Mouse (Mus musculus) CH12.LX (cell line): ENCODE data around the gene Spc25. TPM values are rescaled to one million over a fixed set of nuclear protein-coding genes. Genes with fewer than 3 reads are reported as not detected.

Experiments used
- DNase-seq: peaks from one replicate; pipeline ENCODE4 v3.0.0-alpha.2; 2013; ENCODE audit errors: extremely low read depth
- H3K27ac ChIP-seq: 2 replicates; pipeline ENCODE4 v1.5.1; 2012; ENCODE audit warnings: low read depth, mild to moderate bottlenecking, control low read depth, moderate library complexity; ENCODE audit not compliant: insufficient read depth
- H3K27me3 ChIP-seq: replicated peaks from 2 replicates; pipeline ENCODE3; 2012; ENCODE audit warnings: inconsistent platforms
- H3K36me3 ChIP-seq, 2 experiments: replicated peaks in 1 of 2; 2 replicates each; pipeline versions ENCODE3 to v1.6.1; 2012; ENCODE audit warnings: inconsistent platforms in 1 of 2, low read length in 1 of 2, mild to moderate bottlenecking in 1 of 2, mixed read lengths in 1 of 2, moderate library complexity in 1 of 2; ENCODE audit not compliant: control insufficient read depth in 1 of 2, insufficient read depth in 1 of 2
- H3K4me1 ChIP-seq, 2 experiments: 2 replicates each; pipeline ENCODE4 v1.6.1; 2012; ENCODE audit warnings: inconsistent platforms in 1 of 2, moderate library complexity in 1 of 2; ENCODE audit not compliant: insufficient read depth in 2 of 2, control insufficient read depth in 1 of 2
- H3K4me2 ChIP-seq: 2 replicates; pipeline ENCODE4 v1.6.1; 2012; ENCODE audit warnings: low read depth, mild to moderate bottlenecking, control low read depth; ENCODE audit not compliant: poor library complexity, insufficient read depth, severe bottlenecking
- H3K4me3 ChIP-seq, 3 experiments: fragments of 150-350 bp in 1 of 3; sonication (generic) in 1 of 3; replicated peaks in 1 of 3; 2 replicates each; pipeline versions ENCODE3 to v1.5.1; 2011 to 2012; ENCODE audit warnings: low read depth in 2 of 3, low read length in 2 of 3, mild to moderate bottlenecking in 2 of 3, moderate library complexity in 2 of 3, control low read depth in 1 of 3, improper control_type of control experiment in 1 of 3, inconsistent platforms in 1 of 3, mixed read lengths in 1 of 3; ENCODE audit not compliant: poor library complexity in 1 of 3
- H3K79me2 ChIP-seq: replicated peaks from 2 replicates; pipeline ENCODE4 v1.6.1; 2012; ENCODE audit warnings: mild to moderate bottlenecking, moderate library complexity; ENCODE audit not compliant: control insufficient read depth, poor library complexity, insufficient read depth, severe bottlenecking; ENCODE audit errors: extremely low read depth
- H3K9ac ChIP-seq: 2 replicates; pipeline ENCODE4 v1.6.1; 2012; ENCODE audit warnings: low read depth, mild to moderate bottlenecking, control low read depth, moderate library complexity; ENCODE audit not compliant: insufficient read depth
- H3K9me3 ChIP-seq: replicated peaks from 2 replicates; pipeline ENCODE3; 2012; ENCODE audit warnings: low read length, inconsistent platforms, mixed read lengths
- BHLHE40 ChIP-seq: IDR thresholded peaks from 2 replicates; pipeline ENCODE4 v1.6.1; 2011; ENCODE audit warnings: mild to moderate bottlenecking, low read depth, low read length, improper control_type of control experiment
- ELF1 ChIP-seq: IDR thresholded peaks from 2 replicates; pipeline ENCODE4 v1.6.1; 2014; ENCODE audit warnings: low read depth, mild to moderate bottlenecking, inconsistent platforms, low read length, improper control_type of control experiment
- IRF4 ChIP-seq: IDR thresholded peaks from 2 replicates; pipeline ENCODE4 v1.6.1; 2014; ENCODE audit warnings: low read depth, mild to moderate bottlenecking, inconsistent platforms, low read length, improper control_type of control experiment
- KAT2A ChIP-seq: IDR thresholded peaks from 2 replicates; pipeline ENCODE4 v1.6.1; 2012; ENCODE audit warnings: low read length, improper control_type of control experiment, inconsistent platforms; ENCODE audit not compliant: insufficient replicate concordance
- MXI1 ChIP-seq: IDR thresholded peaks from 2 replicates; pipeline ENCODE4 v1.6.1; 2011; ENCODE audit warnings: mild to moderate bottlenecking, low read depth, low read length, improper control_type of control experiment
- NELFE ChIP-seq: IDR thresholded peaks from 2 replicates; pipeline ENCODE4 v1.6.1; 2011; ENCODE audit warnings: low read depth, low read length, improper control_type of control experiment
- PAX5 ChIP-seq: IDR thresholded peaks from 2 replicates; pipeline ENCODE4 v1.6.1; 2012; ENCODE audit warnings: low read length, inconsistent platforms, mixed read lengths
- POLR2A ChIP-seq: IDR thresholded peaks from 2 replicates; pipeline ENCODE4 v1.6.1; 2011; ENCODE audit warnings: low read depth, mild to moderate bottlenecking, improper control_type of control experiment, low read length
- POLR2AphosphoS2 ChIP-seq: IDR thresholded peaks from 2 replicates; pipeline ENCODE4 v1.6.1; 2011; ENCODE audit warnings: low read depth, low read length, improper control_type of control experiment
- RAD21 ChIP-seq: IDR thresholded peaks from 2 replicates; pipeline ENCODE4 v1.6.1; 2011; ENCODE audit warnings: low read depth, mild to moderate bottlenecking, low read length, improper control_type of control experiment, moderate library complexity
- RCOR1 ChIP-seq: conservative IDR thresholded peaks from 2 replicates; pipeline ENCODE4 v1.6.1; 2012; ENCODE audit warnings: low read depth, mild to moderate bottlenecking, inconsistent platforms, low read length, improper control_type of control experiment
- SIN3A ChIP-seq: IDR thresholded peaks from 2 replicates; pipeline ENCODE4 v1.6.1; 2012; ENCODE audit warnings: low read length, improper control_type of control experiment, inconsistent platforms
- SMC3 ChIP-seq: IDR thresholded peaks from 2 replicates; pipeline ENCODE4 v1.6.1; 2011; ENCODE audit warnings: low read depth, low read length, improper control_type of control experiment
- TCF12 ChIP-seq: IDR thresholded peaks from 2 replicates; pipeline ENCODE4 v1.6.1; 2014; ENCODE audit warnings: low read depth, mild to moderate bottlenecking, inconsistent platforms, low read length, improper control_type of control experiment
- UBTF ChIP-seq: IDR thresholded peaks from 2 replicates; pipeline ENCODE4 v1.6.1; 2012; ENCODE audit warnings: low read depth, mild to moderate bottlenecking, inconsistent platforms, low read length, improper control_type of control experiment, moderate library complexity
- ZKSCAN1 ChIP-seq: IDR thresholded peaks from 2 replicates; pipeline ENCODE4 v1.6.1; 2012; ENCODE audit warnings: low read depth, inconsistent platforms, low read length, improper control_type of control experiment, borderline replicate concordance
- ZMIZ1 ChIP-seq: IDR thresholded peaks from 2 replicates; pipeline ENCODE4 v1.6.1; 2012; ENCODE audit warnings: low read depth, mild to moderate bottlenecking, inconsistent platforms, low read length, improper control_type of control experiment
- ZNF384 ChIP-seq: IDR thresholded peaks from 2 replicates; pipeline ENCODE4 v1.6.1; 2012; ENCODE audit warnings: low read depth, low read length, improper control_type of control experiment, inconsistent platforms
- dilution Hi-C: fragments of 300-500 bp; cut with MboI; formaldehyde crosslinking; loops from 2 replicates; pipeline ENCODE4 v1.14.3; 2020; ENCODE audit warnings: low sequenced_read_pairs; ENCODE audit not compliant: extremely low pct_unique_long_range_greater_than_20kb, extremely low pct_ligation_motif_present
- in situ Hi-C: fragments of 300-500 bp; cut with MboI; formaldehyde crosslinking; loops from 3 replicates; pipeline ENCODE4 v1.14.3; 2019; ENCODE audit warnings: low sequenced_read_pairs, low pct_ligation_motif_present, low pct_unique_long_range_greater_than_20kb, mixed read lengths
- polyA plus RNA-seq: library from polyadenylated mRNA; unstranded; fragments of >175 nt; gene quantifications from 2 replicates; pipeline ENCODE4 v1.2.1, GENCODE M21; 2012; ENCODE audit warnings: low read depth; ENCODE audit not compliant: insufficient read length
- total RNA-seq, 2 experiments: library from RNA; depleted of rRNA; stranded (reverse); fragments of 300-350 nt in 1 of 2; fragments of >200 nt in 1 of 2; gene quantifications; 2 replicates each; pipeline ENCODE4 v1.2.3; 2012 to 2014

The Spc25 gene
- total and polyA plus RNA-seq, 3 experiments: 31.7 to 67.2 (median 50.0) TPM

DNA sequence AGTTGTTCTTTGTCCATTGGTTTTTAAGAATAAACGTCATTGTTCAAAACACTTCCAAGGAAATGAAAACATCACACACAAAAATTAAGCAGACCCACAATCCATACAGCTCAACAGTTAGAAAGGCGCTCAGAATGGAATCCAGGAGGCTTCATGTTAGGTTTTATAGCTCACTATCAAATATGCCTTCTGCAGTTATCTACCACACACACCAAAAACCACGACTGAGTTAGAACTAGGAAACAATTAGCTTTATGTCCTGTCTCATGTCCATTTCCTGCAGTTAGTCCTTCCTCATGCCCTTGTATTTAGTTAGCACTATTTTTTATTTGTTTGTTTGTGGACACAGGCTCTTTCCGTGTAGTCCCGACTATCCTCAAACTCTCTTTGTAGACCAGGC, 14.9 kb downstream of the Spc25 start:
- no peak for DNase-seq
- dilution Hi-C loops: no loop called here
- TF ChIP-seq MXI1 (no peak), POLR2A (no peak), RCOR1 (no peak), KAT2A (no peak), ZNF384 (no peak), RAD21 (no peak), SMC3 (no peak), BHLHE40 (no peak), ZMIZ1 (no peak), IRF4 (no peak), SIN3A (no peak)
- Histone ChIP-seq H3K27me3 (no peaks in the 10 kb centered on the region), H3K27ac (no peak overlapping the region), H3K4me3 (no peak overlapping the region), H3K36me3 (peaks cover 14 to 63% of the 10 kb centered on the region in 2 experiments), H3K9me3 (no peaks in the 10 kb centered on the region), H3K4me1 (no peaks in the 10 kb centered on the region), H3K79me2 (no peaks in the 10 kb centered on the region), H3K4me2 (no peak overlapping the region), H3K9ac (no peak overlapping the region)
- in situ Hi-C loops: no loop called here

DNA sequence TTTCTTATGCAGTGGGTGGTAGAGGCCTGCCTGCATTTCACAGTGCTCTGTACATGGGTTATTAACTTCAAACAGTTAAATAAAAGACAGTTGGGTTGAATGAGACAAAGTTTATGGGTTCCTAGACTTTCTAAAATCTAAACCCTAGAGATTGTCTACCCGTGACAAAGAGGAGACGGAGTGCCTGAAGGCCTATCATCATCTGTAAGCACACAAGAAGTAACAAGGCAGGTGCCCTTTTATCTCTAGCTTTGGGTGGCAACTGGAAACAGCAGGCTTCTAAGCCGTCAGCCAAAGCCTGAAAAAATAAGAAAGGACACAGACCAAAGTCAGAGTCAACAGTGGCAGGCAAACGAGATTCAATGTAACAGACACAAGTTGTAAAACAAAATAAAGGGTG, 16.8 kb downstream of the Spc25 start:
- in situ Hi-C loops: no loop called here
- Histone ChIP-seq H3K4me2 (no peak overlapping the region), H3K4me3 (no peak overlapping the region), H3K4me1 (no peaks in the 10 kb centered on the region), H3K9me3 (no peaks in the 10 kb centered on the region), H3K79me2 (no peaks in the 10 kb centered on the region), H3K36me3 (peaks cover 8 to 53% of the 10 kb centered on the region in 2 experiments), H3K27ac (no peak overlapping the region), H3K9ac (no peak overlapping the region), H3K27me3 (no peaks in the 10 kb centered on the region)
- no peak for DNase-seq
- no peak for TF ChIP-seq NELFE
- no peak for TF ChIP-seq ZKSCAN1
- TF ChIP-seq BHLHE40: no peak
- no peak for TF ChIP-seq UBTF
- no peak for TF ChIP-seq ELF1
- no peak for TF ChIP-seq POLR2AphosphoS2
- TF ChIP-seq TCF12: no peak
- no peak for TF ChIP-seq PAX5
- no peak for TF ChIP-seq ZMIZ1
- TF ChIP-seq KAT2A: no peak
- dilution Hi-C loops: no loop called here
